Mouse (Mus musculus) liver, adult 2 months (tissue): ENCODE data around the gene Mlf2.

Source experiments
- CTCF ChIP-seq: fragments of 200-500 bp; IDR thresholded peaks from 2 replicates; pipeline ENCODE4 v1.5.1; 2011; ENCODE audit warnings: low read depth, low read length, control low read depth
- POLR2A ChIP-seq: fragments of 200-500 bp; IDR thresholded peaks from 2 replicates; pipeline ENCODE4 v1.6.1; 2011; ENCODE audit warnings: low read length, control low read depth; ENCODE audit not compliant: insufficient read depth; ENCODE audit errors: extremely low read depth

DNA sequence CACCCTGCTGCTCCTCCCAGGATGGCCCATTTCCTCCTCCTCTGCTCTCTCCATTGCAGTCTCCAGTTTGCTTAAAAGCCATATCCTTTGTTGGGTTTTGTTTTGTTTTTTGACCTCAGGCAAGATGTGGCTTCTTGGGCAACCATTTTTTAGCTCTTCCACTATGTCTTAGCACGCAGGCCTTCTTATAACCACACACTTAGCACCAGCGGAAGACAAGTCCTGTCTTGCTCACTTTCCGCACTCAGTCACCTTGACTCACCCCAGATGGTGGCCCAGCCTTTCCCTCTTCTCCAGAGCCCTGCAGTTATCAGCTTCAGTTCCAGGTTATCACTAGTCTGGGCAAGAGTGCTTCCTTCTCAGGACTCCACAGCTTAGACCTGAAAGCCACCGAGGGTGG lies 24.0 kb downstream of the Mlf2 start:
- no peak for TF ChIP-seq CTCF
- TF ChIP-seq POLR2A: no peak
